Mouse (Mus musculus) Muller cell, postnatal 12 days (primary cell): ENCODE results near the gene Cbarp.
A peak's percentile ranks its signal among the peaks of the same experiment; 100 is the strongest.

Source experiments
- DNase-seq: peaks from one replicate; pipeline ENCODE4 v3.0.0-alpha.2; 2015; ENCODE audit errors: inconsistent ontology term

Gene Cbarp

DNA sequence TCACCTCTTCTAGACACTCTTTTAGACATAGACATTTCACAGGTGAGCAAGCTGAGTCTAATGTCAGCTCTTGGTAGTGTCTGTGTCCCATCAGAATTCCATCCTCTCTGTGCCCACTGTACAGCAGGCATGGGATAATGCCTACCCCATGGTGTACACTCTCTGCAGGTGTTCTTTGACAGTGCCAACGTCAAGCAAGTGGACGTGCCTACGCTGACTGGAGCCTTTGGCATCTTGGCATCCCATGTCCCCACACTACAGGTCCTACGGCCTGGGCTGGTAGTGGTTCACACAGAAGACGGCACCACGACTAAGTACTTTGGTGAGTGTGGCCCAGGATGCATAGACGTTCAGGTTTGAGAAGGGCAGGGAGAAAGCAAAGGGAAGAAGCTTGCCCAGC lies 3.0 kb upstream of the Cbarp start:
- DNase-seq, result no peak

DNA sequence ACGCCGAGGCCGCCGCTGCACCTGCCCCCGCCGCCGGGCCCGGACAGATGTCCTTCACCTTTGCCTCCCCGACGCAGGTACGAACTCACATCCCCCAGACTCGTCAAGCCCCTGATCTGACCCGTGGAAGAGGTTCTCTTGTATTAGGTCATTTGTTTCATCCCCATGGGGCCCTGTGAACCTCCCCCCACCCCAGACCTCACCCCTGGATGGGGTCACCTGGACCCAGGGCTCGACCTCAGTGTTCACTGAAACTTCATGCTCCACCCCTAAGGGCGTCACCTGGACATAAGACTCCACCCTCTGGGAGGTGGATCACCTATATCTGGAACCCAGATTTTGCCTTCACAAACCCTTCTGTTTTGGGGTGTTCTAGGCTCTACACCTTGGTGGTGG lies 1.9 kb upstream of the Cbarp start:
- no peak for DNase-seq

DNA sequence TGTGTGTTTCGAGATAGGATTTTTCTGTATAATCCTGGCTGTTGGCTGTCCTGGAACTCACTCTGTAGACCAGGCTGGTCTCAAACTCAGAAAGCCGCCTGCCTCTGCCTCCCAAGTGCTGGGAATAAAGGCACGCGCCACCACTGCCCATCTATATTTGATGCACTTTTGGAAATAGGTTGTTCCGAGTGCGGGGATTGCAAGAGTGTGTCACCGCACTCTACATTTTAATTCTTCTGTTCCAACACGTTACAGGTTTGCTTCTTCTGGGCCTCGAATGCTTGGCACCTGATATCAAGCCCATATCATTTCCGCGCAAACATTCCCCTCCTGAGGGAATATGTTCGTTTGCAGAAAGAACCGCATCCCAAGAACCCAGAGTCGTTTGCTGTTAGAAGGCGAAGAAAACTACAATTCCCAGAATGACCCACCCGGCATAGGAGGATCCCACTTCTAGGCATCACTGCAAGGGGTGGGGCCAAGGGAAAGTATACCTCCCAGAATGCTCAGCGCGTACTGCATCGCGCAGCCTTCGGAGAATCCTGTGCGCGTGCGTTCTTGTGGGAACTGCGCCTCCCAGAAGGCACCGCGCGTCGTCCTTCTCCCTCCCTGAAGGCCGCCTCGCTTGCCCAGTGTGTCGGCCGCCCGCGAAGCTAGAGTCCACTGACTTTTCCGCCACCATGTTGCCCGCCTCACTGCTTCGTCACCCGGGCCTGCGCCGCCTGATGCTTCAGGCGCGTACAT lies 1.3 kb upstream of the Cbarp start:
- peak; percentile 96 for DNase-seq

DNA sequence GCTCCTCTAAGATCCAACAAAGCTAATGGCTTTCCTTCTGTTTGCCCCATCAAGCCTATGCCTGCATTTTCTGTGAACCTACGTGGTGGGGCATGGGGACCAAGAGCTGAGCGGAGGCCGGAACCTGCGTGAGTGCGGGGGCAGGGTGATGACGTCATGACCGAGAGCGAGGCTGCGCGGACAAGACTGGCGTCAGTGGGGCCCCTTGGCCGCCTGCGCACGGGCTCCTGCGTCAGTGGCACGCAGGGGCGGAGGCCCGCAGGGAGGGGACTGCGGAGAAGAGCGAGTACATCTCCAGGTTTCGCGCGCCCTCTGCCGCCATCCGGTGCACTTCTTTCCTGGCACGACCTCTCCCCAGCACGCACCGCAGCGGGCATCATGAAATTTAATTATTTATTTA lies 608 bp upstream of the Cbarp start:
- DNase-seq, result peak; percentile 97

DNA sequence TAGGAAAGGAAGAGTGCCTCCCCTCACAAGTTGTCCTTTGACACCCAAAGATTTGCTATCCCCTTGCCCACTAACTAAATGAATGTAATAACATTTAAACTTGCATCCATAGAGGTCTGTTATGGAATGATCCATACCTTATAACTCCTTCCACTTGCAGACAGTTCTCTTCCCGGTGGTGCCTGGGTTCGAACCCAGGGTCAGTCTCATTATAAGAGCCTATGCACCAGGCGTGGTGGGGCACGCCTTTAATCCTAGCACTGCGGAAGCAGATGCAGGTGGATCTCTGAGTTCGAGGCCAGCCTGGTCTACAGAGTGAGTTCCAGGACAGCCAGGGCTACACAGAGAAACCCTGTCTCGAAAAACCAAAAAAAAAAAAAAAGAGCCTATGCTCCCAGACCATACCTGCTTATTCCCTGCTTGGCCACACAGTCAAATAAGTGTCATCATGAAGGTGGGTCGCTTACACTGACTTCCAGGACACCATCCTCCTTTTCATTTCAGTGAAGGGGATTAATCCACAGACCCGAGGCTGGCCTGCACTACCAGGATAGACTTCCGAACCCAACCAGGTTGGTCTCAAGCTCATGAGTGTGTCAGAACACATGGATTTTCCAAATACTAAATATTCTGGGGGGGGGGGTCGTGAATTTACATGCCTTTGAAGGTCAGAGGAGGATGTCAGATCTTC lies 515 bp downstream of the Cbarp start:
- DNase-seq, result no peak

DNA sequence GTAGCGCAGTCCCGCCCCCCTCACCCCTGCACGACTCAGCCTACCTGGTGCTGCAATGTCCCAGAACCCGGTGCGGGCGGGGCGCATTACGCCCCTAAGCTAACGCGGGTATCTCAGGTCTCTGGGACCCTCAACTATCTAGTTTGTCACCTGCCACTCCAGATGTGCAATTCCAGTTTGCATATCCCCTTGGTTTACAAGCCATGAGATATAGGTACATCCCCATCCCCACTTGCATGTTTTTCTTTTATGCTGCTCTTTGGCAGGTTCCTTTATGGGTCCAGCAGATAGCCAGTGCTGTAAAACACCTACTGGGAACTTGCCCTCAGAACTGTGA lies 1.2 kb downstream of the Cbarp start:
- no peak for DNase-seq

DNA sequence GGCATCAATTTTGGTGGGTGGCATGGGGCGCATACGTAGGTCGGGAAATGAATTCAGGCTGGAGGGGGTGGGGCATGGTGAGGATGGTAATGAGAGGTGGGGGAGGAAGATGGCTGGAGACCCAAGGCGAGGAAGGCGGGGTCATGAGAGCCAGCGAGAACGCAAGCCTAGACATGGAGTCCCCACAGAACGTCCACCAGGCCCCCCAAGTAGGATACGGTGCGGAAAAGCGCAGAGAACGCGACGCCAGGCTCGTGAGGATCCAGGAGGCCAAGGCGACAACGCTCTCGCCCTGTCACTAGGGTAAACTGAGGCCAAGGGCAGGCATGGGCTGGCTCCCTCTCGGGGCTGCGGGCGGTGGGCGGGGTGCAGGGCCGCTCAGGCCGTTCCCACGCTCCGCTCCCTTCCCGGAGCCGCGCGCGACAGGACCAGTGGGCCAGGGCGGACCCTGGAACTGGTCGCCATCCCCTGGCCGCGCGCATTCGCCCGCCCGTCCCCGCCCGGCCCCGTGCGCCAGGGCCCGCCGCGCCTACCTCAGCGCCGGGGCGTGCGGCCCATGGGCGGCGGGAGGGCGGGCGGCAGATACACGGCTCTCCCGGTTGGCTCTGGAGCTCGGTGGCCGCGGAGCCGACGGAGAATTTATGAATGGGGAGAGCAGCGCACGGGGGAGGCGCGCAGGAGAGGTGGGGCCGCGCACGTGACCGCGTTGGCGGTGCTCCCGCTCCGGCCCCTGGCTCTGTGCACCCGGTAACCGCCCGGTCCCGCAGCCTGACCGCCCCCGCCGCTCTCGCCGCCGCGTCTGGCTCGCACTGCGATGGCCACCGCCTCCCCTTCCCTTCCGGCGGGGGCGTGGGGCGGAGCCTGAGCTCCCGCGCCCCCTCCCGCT lies 1.8 kb downstream of the Cbarp start, which contains the start of gene Atp5d:
Gene Atp5d, plus strand, starts transcription at position 80 of the 886 bp plus-strand sequence.
- peak; percentile 77 for DNase-seq

DNA sequence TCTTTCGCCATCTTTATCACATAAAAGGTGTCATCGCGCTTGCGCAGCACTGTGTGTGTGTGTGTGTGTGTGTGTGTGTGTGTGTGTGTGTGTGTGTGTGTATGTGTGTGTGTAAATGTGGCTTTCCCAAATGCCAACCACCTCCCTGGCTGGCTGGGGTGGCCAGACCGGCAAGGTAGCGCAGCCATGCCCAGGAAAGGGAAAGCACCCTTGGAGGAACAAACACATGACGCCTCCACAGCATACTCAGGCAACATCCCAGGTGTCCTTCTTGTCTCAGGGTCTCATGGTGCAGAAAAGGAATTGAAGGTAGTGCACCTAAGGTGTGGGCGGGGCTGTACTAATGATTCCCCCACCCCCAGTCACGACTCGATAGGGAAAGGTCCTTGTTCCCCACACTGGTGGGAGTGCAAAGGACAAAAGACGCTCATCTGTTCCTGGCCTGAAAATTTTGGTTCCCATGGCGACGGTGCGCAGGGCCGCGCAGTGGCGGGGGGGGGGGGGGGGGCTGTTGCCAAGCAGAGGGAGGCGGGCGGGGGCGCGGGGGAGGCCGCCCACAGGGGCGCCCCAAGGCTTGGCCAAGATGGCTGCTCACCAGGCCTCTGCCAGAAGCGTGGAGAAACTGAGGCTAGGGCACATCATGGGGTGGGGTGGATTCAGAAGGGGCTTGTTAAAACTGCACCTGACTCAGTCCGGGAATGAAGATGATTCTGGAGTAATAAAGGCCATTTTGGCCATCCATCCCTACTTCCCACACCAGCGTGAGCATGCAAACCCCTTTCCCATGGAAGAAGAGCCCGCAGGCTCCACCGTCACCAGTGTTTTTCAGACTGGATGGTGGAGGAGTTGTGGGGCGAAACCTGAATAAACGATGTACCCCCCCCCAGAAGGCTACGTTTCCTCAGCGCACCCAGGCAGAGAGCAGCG lies 2.7 kb downstream of the Cbarp start:
- DNase-seq, result no peak

DNA sequence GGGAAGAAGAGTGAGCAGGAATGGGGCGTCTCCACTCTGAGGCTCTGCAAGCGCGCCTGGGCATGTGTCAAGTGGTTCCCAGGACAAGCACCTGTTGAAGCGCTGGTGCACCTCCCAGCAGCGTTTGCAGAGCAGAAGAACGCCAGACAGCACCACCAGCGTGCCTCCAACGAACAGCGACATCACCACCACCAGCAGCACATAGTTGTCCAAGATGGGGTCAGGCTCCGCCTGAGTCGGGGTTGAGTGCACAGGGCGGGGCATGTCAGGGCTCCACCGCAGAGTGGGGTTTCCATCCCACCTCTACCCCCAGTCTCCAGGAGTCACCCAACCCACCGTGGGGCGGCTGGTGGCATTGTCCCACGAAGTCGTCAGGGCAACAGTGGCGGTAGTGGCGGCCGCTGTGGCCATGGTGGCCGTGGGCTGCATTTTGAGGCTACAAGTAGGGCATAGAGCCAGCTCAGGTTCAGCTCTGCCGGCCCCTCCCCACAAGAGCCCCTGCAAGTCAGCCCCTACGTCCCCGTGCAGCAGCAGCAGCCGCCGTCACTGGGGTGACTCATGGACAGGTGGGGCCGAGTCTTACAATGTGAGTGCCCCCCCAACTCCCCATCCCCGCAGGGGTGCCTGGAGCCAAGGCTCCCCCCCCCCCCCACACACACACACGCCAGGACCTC lies 3.5 kb downstream of the Cbarp start:
- DNase-seq, result peak; percentile 50

DNA sequence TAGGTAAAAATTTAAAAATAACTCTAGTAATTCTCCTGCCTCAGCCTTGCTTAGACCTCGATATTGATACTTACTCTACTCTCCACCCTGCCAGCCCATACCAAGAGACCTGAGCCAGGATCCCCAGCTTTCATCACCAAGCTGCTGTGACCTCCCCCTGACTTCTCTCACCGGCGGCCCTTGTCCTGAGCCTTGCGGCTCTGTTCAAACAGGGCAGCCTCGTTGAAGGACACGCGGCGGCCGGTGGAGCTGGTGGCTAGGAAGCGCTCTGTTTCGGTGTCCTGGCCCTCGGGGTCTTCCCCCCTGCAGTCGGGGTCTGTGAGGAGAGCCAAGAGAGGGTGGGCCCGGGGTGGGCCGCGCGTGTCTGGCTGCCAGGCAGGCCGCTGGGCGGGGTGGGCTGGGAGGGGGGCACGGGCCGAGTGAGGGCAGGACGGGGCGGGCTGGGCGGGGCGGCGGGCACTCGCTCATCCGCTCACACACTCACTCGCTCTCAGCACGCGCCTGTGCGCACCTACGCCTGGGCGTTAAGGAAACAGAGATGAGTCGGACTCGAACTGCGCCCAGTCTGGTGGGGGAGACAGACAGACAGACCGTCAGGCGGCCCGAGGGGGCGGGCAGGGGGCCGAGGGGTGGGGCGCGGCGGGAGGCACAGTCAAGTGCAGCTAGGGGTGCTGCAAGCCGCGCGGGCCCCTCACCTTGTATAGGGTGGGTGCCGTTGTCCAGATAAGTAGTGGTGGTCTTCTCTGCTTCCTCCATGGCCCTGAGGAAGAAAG lies 4.3 kb downstream of the Cbarp start:
- DNase-seq, result no peak

DNA sequence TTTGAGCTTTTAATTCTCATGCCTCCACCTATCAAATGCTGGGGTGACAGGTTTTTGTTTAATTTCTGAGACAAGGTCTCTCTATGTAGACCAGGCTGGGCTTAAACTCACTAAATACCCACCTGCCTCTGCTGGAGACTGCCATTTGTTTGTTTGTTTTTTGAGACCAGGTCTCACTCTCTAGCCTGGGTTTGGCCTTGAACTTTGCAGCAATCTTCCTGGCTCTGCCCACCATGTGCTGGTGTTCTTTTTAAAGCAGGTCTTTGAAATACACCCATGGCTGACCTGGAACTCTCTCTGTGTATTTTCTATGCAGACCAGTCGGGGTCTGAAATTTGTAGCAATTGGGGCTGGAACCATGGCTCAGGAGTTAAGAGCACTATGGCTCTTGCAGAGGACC lies 5.0 kb downstream of the Cbarp start:
- no peak for DNase-seq

DNA sequence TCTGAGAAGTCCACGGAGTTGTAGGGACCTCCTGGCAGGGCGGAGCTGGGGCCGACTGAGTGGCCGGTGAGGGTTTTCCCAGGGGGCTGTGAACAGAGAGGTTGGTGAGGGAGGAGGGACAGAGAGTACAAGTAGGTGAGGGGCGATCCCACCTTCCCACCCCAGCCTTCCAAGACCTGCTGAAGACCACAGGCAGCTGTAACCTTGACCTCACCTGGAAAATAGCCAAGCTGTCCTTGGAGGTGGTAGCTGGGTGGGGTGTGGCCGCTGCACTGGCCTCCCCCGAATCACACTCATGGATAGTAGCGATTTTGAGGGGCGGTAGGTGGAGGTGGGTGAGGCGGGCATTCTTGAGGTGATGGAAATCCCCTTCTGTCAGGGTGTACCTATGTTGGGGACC lies 5.5 kb downstream of the Cbarp start:
- DNase-seq, result no peak

DNA sequence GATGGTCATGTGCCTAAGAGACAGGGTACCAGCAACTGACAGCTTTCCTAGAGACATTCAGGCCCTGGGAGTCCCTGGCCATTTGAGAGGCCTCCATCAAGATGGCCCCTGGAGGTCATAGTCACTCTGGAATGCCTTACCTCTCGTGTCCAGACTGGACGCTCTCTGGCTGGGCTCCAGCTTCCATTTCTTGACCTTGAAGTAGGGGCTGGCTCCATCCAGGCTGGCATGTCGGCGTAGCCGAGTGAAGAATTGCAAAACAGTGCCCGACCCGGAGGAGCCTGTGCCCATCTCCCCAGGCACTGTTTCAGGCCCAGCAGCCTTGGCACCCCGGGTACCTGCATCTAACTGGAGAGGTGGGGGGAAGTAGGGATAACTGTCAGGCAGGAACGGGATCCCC lies 6.2 kb downstream of the Cbarp start:
- DNase-seq, result no peak

DNA sequence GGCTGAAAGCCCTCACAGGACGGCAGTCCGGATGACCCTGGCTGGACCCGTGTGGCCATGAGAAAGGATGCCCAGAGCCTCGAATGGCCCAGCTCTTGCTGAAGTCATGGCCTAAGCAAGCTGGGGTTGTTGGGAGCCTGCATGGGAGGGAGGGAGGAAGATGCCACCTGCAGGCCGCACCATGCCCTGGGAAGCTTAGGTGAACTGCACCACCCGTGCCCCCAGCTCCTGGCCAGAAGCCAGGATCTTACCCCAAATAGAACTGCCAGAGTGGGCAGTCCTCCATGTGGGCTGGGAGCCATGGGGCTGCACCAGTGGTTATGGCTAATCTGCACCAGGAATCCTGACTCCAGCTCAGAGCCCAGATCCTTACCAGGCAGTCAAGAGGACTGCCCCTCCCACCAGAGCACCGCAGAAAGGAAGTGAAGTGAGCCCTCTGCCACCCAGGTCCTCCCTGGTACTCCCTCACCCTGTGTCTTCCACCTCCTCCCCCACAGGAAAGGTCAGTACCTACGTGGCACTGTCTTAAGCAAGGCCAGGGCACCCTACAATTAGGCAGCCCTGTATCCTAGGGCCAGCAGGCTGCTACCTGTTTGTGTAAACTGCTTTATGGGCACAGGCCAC lies 7.3 kb downstream of the Cbarp start:
- peak; percentile 70 for DNase-seq

DNA sequence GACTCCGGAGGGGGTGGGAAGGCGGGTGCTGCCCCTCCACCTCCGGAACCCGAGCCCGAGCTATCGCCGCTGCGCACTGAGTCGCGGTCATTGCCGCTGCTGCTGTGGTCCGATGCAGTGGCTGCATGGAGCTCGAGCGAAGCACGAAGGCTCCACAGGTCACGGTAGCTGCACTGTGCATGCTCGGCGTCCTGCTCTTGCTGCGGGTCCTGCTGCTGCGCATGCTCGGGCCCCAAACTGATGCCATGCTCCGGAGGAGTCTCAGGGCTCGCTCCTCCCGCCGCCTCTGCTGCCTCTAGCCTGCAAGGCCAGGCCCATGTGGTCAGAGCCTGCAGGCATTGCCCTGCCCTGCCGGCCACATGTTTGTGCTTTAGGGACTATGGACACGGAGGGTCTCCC lies 8.7 kb downstream of the Cbarp start:
- peak; percentile 21 for DNase-seq

DNA sequence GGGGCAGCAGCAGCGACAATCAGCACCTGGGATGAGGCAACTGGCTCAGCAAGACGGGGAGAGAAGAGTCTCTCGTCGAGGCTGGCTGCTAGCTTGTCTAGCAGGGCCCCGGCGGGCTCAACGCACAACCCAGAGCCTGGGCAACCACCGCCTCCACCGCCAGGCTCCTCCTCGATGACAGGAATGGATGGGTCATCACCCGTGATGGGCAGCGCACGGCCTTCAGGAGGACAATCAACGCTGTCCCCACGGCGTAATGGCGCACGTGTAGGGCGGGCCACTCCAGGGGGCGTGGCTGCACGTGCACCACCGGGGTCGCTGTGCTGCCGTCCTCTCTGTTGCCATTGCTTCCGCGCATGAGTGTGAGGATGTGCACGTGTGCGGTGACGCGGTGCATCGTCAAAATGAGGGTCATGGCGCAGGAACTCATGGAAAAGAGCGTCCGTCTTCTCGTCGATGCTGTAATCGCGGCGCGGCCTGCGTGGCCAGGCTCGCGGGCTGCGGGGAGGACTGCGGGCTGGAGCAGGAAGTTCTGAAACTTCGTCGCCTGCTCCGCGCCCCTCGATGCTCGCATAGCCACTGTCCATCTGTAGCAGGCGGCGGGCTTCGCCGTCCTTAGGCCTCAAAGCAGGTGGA lies 9.2 kb downstream of the Cbarp start:
- DNase-seq, result peak; percentile 37

DNA sequence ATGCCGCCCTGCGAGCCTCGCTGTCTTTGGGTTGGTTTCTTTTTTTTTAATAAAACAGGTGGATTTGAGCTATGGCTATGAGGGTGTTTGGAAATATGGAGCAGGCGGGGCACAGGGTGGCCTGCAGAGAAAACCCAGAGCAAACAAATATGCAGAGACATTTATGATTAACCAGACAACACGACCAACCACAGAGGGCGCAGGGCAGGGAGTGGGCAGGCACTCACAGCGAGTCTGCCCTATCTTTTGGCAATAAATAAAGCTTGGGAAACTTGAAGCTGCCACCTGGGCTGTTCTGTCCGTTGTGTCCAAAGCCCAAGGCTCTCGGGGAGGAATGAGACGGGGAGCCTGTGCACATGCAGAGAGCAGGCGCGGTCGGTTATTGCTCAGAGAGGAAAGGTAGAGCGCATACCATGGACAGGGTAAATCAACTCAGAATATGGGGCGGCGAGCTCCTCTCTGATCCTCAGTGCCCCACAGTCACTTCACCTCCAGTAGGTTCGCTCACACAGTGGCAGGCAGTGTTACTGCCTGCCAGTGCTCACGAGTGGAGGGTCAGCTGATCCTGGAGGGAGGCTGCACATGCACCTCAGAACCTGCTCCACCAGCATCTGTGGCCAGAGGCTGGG lies 10.1 kb downstream of the Cbarp start:
- no peak for DNase-seq

DNA sequence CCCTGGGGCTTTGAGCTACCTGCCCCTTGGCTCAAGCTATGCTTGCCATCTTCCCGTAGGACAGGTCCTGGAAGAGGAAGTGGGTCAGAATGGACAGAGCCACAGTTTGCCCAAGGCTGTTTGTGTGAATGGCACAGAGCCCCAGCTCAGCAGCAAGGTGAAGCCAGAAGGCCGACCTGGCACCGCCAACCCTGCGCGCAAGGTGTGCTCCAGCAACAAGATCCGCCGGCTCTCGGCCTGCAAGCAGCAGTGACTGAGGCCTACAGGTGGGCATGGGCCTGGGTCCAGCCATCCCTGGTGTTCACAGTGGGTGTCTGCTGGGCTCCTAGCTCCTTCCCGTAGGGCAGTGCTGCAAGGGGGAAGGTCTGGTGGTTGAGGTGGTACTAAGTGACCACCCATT lies 10.8 kb downstream of the Cbarp start:
- DNase-seq, result no peak

DNA sequence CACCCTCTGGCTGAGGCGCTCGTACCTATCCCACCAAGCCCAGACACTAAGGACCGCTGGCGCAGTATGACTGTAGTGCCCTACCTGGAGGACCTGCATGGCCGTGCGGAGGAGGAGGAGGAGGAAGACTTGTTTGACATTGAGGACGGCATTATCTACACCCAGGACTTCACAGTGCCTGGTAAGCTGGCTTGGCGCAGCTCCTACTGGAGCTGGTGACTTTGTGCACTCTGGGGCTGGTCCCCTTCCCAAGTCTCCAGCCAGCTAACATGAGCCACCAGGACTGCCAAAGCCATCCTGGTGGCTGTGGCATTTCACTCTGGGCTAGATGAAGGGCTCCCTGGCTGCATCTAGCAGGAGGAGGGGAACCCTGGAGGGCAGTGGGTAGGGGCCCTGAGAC lies 12.7 kb downstream of the Cbarp start:
- DNase-seq, result no peak
